Mouse (Mus musculus) T-helper 2 cell (primary cell): Measurements from ENCODE around the gene Rps12-ps3.

Source experiments
- in situ Hi-C: fragments of 300-600 bp; cut with MboI, MseI; formaldehyde crosslinking; loops from one replicate; pipeline ENCODE4 v1.15.1; 2025; ENCODE audit warnings: high pct_unique_total_duplicates

The Rps12-ps3 gene

DNA sequence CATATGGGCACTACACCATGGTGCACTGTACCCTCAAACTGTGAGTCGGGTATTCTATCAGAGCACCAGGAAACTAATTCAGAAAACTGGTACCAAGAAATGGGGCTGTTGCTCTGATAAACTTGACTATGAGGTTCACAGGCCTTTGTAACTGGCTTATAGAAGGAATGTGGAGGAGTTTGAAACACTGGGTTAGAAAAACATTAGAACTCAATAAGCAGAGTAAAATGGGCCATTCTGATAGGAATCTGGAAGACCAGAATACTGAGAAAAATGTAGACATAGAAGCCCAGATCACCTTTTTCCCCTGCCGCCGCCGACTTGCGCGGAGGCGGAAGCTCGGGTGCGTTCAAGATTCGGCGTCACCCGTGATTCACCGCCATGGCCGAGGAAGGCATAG lies at the start of gene Rps12-ps3:
Gene Rps12-ps3, plus strand, starts transcription at position 301 of the 400 bp plus-strand sequence.
- in situ Hi-C loops = loop anchor here (10.0 kb wide), 1 partner anchor 1937 kb away; no protein-coding TSS in a partner anchor

DNA sequence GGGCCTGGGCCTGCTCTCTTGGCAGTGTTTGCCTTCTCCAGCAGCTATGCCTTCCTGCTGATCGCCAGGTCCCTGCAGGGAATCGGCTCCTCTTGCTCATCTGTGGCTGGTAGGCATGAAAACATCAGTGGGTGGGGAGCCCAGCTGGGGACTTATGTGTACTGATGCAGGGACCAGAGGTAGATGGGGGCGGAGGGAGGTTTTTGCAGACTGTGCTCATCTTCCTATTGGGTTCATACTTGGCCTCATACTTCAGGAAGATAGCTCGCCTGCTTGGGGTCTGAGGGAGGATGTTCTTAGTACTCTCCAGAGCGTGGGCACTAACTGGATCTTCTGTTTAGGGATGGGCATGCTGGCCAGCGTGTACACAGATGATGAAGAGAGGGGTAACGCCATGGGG lies 48.9 kb upstream of the Rps12-ps3 start:
- in situ Hi-C loops = no loop called here

DNA sequence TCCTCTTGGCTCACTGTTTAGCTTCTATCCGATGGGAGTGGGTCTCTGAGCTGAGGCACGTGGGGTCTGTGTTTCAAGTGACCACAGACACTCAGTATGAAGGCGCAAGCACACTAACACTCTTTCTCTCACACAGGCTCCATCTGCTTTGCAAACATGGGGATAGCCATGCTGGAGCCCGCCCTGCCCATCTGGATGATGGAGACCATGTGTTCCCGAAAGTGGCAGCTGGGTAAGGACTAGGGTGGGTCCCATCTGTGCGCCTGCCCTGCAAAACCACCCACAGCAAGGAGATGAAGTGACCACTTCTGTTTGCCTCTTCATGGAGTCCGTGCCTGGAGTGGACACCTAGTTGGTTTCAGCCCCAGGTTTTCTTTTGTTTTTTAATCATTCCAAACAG lies 45.7 kb upstream of the Rps12-ps3 start:
- in situ Hi-C loops = no loop called here

DNA sequence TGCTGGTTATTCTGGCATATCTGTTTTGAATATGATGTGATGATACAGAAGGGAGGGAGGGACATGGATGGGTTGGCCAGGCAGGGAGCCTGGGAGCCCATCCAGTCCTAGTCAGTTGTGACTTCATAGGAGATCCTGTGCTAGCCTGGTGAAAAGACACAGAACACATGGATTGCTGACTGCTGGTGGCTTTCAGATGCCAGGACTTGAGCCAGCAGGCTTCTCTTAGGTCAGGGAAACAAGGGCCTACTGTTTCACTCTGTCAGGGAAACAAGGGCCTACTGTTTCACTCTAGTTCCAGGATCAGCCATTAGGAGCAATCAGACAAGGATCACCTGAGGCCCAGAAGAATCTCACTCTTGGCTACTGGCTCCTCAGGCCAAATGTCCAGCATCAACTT lies 41.2 kb upstream of the Rps12-ps3 start:
- in situ Hi-C loops = no loop called here

DNA sequence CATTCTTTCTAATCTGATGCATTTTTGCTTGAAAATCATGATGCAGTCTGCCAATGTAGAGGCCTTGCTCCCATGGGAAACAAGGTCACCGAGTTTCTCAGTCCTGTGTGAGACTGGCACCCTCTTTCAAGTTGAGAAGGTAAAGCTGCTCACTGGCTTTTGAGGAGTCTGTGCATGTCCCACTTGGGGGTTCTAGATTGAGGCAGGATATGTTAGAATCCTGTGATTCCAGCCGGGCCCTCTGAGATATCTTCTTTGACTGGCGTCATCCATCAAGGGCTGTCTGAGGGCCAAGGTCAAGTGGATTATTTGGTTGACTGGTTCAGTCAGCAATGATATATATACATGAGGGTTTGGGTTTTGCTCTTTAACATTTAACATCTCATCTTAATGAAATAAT lies 40.1 kb upstream of the Rps12-ps3 start:
- in situ Hi-C loops = no loop called here

DNA sequence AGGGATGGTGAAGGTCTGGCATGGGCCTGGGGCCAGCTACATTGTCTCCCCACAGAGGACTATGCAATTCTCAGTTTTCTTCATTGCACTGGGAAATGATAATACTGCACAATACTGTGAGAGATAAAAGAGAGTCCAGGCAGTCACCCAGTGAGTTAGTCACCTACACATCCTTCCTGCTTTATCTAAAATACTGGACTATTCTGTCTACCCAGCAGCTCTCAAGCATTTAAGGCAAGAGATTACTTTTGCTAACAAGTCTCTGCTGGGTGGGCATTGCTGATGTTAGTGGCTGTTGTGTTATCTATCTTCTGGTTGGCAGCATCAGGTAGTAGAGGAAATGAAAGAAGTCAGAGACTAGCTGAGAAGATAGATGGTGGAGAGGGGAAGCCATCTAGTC lies 33.0 kb upstream of the Rps12-ps3 start:
- in situ Hi-C loops = no loop called here

DNA sequence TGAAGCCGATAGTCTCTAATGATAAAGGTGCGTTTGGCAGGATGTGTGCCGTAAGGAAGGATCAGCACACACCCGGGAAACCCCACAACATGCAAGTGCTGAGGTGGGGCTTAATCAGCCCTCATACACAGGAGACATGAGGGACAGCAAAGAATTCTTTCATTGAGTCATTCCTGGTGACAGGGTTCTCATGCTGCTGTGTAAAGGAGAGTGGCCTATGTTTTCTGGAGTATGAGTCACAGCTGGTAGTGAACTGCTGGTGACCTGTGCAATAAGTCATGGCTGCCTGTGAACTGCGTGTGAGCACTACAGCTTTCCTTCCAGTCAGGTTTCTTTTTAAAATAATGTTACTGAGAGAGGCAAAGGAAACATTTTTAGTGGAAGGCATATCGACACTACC lies 32.3 kb upstream of the Rps12-ps3 start:
- in situ Hi-C loops = no loop called here

DNA sequence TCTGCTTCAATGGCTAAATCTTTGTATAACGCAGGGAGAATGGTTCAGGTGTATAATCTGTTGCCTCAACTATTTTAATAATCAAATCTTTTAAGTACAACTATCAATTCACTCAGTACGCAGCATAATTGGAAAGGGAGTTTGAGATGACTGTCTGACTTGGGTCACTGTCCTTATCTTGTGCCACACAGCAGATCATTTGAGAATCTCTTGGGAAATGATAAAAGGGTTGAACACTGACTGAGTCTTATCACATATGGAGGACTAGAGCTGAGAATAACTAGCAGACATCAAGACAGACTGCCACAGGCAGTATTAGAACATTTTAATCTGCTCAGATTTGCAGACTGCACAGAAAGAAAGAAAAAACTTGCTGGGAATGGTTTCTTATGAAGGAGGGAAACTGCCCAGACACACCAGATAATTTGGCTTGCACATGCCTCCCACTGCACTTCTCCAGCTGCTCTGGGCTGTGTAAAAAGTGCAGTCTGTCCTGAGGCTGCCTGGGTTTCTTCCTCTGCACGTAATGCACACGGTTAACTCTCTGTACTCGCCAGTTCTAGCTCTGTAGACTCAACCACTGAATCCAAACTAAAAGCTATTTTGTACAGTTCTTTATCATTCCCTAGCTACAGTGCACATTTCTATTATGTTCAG lies 29.8 kb upstream of the Rps12-ps3 start:
- in situ Hi-C loops = no loop called here

DNA sequence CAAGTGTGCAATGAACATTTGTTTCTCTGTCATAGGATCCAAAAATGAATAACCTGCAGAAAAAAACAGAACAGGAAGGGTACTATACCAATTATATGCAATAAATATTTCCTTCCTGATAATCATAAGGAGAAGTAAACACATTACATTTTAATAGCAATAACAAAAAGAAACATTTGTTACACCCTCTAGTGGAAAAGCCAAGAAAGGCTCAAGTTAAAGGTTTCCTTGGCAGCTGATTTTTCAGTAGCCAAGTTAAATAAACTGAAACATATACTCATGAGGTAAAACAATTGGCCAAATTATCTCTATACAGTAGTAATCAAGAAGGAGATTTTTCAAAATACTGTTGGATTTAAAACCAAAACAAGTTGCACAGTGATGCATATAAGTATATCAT lies 6.8 kb upstream of the Rps12-ps3 start:
- in situ Hi-C loops = no loop called here

DNA sequence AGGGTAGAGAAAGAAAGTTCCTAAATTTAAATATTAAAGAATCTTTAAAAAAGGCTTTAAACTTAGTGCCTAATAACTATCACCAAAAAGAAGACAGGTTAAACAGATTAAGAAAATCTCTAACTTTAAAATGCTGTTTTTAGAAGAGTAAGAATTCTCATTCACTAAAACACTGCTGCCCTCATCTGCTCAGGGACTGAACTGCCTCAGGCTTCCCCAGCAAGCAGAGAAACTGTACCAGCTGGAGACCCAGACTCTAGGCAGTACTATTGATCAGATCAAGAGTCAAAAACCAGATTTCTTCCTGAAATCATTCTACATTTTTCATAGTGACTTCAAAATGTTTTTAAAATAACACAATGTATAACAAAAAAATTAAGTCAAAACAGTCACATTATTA lies 5.5 kb upstream of the Rps12-ps3 start:
- in situ Hi-C loops = no loop called here

DNA sequence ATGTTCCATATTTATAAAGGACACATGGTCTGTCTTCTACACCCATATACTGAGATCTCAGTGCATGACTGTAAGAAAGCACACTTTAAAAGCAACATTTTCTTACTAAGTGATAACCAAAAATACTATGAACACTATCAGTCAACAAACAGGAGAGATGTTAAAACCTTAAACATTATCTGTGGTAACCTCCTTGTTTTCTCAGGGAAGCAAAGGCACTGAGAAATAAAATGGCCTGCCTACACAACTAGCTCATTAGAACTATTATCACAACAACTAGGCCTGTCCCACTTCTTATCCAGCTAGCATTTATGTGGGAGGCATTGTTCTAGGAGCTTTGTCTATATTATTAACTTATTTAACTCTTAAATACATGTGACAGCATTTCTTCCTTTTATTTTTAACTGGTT lies 8.7 kb downstream of the Rps12-ps3 start:
- in situ Hi-C loops = loop anchor here (10.0 kb wide), 1 partner anchor 1454 kb away; no protein-coding TSS in a partner anchor

DNA sequence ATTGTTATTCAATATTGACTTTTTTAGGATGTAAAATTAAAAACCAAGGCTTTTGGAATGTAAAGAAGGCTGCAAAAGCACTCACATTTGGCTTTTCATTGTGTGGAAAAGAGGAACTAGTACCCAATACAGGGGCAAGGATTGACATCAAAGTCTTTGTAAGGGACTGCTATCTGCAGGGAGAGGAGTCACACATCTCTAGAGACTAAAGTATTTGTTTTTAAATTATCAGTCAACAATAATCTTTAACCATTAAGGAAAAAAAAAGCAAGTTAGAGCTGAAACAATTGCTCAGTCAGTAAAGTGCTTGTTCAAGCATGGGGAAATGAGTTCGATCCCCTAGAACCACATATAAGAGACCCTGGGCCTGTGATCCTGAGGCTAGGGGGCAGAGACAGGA lies 14.6 kb downstream of the Rps12-ps3 start:
- in situ Hi-C loops = loop anchor here (10.0 kb wide), 1 partner anchor 1448 kb away; no protein-coding TSS in a partner anchor

DNA sequence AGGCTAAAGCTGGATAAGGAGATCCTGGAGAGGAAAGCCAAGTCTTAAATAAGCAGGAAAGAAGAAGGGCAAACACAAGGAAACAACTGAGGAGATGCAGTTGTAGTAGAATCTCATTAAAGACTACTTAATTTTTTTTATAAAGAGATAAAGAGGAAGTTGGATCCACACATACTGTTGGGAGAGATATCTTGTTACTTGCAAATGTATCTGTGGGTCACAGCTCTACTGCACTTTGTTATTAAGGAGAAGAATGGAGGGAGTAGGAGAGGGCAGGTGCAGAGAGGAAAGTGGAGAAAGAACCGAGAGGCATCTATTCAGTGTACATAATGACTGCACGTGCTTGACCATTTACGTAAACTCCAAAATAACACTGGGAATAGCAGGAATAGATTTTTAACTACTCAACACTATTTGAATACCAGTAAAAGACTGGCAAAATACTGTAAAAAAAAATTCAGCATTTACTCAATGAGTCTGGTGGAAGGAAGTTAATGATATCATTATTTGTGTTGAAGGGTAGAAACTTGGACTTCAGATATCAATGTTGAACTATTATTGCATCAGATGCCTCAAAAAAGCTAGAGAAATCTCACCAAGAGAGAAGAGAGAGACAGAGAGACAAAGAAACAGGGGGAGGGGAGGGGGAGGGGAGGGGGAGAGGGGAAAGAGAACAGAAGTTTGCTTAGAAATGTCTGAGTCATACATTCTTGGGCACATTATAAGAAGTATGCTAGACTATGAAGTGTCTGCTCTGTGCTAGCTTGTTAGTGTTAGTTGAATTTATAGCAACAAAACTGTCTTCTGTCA lies 16.0 kb downstream of the Rps12-ps3 start:
- in situ Hi-C loops = loop anchor here (10.0 kb wide), 1 partner anchor 1447 kb away; no protein-coding TSS in a partner anchor

DNA sequence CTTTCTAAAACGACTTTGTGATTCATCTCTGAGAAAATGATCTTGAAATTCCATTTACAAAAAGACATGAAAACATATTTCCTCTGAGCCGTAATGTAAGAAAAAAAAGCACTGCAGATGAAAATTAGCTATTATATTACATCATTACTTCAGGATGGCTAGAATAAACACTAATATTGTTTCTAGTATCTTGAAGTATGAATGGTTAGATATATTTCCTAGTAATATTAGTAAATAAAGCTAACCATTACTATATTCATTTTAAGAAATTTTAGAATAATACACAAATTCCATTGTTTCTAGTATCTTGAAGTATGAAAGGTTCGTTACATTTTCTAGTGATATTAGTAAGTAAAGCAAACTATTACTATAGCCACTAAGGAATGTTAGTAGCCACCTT lies 17.8 kb downstream of the Rps12-ps3 start:
- in situ Hi-C loops = loop anchor here (10.0 kb wide), 1 partner anchor 1445 kb away; no protein-coding TSS in a partner anchor

DNA sequence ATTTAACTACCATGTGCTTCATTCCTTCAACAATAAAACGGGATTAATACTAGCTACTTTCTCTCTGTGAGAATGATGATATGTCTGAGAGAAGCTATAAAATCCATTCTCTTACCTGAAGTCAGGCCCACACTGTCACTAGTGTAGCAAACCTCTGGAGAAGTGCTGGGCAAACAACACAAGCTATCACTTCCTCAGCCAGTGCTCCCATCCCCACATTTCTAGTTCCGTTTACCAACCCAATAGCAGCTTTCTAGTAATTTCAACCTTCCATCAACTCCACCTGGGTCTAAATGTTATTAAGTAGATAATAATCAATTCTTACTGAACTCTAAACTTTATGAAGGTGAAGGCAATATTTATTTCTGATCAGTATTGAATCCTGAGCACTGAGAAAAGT lies 20.9 kb downstream of the Rps12-ps3 start:
- in situ Hi-C loops = no loop called here

DNA sequence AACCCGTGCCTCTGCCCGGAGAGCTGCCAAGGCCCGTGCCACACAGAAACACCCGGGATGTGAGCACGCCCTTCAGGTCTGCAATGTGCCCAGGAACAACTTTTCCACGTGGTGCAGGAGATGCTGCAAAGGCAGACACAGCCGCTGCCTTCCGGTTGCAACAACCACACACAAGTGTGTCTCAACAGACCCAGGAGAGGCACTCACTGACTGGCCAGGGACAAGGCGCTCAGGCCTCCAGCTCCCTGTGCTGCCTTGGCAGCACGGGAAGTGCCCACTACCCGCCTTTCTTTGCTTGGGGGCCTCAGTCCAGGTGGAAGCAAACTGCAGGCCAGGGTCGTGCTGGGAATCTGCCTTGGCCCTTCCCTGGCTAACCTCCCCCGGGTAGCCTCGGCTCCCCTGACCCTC lies 22.2 kb downstream of the Rps12-ps3 start:
- in situ Hi-C loops = no loop called here

DNA sequence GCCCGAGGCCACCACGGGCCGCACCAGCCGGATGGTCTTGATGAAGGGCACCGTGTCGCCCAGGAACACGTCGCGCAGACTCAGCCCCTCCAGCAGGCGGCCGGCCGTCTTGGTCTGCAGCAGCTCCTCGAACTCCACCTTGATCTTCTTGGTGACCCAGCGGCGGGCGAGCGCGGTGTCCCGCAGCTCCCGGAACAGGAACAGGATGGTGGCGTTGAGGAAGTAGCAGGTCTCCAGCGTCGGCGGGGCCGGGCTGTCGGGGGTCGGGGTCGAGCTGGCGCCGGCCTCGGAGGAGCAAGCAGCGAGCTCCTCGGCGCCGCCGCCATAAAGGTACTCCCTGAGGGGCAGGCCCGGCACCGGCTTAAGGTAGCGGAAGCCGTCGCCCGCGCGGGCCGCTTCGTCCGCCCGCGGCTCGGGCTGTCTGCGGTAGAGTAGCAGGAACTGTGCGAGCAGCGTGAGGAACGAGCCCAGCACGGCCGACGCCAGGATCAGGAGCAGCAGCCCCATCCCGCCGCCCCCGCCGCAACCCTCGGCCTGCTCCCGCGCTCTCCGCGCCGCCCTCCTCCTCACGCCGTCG lies 23.1 kb downstream of the Rps12-ps3 start:
- in situ Hi-C loops = no loop called here

DNA sequence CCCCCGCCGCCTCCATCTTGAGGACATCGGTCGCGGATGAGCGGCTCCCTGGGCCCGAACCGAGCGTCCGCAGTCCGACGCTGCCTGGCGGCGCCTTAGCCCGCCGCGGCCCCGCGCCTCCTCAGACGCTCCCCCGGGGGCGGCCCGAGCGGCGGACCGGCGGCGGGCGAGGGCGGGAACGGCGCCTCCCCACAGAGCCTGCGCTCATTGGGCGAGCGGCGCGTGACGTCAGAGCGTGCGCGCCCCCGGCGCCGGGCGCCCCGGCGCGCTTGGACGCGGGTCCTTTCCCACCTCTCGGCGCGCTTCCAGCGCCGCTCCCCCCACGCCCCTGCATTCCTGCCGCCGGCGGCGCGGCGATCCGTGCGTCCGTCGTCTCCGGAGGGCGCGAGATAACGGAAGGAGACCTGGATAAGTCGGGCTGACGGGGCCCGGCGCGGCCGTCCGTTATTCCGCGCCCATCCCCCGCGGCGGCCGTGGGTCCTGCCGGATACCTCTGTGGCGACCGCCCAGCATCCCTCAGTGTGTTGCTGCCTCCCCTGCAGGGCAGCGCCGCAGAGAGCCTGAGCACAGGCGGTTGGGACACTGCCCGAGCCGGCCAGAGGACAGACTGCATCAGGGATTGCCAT lies 23.7 kb downstream of the Rps12-ps3 start, which contains the start of gene Pdzd8:
Gene Pdzd8, minus strand, starts transcription at position 123 of the 626 bp plus-strand sequence.
- in situ Hi-C loops = no loop called here

DNA sequence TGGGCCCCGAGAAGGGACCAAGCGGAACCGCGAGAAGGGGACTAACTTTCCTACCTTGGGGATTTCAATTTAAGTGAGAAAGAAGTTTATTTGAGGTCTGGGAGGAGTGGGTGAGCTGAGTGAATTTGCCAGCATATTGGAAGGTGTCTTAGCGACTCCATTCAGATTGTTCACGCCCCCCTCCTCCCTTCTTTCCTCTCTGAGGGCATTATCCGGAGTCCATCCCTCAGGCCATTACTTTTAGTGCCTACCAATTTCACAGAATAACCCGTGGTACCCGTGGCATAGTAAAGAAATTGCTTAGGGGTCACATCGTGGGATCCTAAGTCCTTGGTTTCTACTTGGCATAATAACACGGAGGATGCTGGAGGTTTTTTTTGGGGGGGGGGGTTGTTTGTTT lies 24.2 kb downstream of the Rps12-ps3 start:
- in situ Hi-C loops = no loop called here

DNA sequence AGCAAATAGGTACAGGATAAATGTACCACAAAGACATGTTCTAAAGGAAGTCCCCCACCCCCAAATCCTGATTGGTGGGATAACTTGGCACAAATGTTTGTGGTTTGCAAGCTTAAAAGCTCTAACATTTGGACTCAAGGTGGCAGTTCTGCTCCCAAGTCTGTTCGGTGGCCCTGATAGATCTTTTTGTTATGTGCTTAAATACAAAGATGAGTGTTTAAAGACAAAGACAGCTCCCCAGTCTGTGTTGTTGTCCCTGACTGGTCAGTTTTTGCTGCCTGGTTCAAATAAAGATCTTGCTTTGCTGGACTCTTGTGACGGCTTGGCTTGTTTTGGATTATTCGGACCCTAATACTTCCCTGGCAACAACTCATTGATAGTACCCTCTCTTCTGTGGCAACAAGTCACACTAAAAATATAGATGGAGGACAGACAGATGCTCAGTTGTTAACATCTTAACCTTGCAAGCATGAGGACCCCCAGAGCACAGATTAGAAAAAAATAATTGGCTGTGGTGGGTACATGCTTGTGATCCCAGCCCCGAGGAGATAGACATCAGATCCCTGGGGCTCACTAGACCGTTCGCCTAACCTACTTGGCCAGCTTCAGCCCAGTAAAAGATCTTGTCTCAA lies 27.4 kb downstream of the Rps12-ps3 start:
- in situ Hi-C loops = no loop called here

DNA sequence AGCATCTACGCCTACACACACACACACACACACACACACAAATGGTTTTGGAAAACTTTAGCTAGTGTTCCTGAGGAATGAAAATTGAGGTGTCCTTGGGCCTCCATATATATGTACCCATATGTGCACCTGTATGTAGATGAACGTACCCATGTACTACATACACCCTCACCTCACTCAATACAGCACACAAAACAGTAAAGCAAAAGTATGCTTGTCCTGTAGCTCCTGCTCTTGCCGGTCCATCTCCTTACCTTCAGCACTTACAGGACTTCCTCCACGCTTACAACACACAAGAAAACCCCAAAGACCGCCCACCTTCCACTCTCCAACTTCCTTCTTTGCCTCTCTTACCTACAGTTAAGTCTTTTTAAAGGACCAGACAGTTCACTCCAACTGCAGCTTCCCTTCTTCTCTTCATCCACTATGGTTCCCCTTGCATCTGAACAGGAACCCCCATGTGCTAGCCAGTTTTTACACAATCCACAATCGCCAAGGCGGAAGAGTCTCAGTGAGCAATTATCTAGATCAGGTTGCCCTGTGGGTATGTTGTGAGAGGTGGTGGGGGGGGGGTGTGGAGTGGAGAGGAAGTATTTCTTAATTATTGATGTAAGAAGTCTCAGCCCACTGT lies 28.3 kb downstream of the Rps12-ps3 start:
- in situ Hi-C loops = no loop called here
